Comparison of ENCODE assay signal across 8 mouse cellular contexts in the genomic region with DNA sequence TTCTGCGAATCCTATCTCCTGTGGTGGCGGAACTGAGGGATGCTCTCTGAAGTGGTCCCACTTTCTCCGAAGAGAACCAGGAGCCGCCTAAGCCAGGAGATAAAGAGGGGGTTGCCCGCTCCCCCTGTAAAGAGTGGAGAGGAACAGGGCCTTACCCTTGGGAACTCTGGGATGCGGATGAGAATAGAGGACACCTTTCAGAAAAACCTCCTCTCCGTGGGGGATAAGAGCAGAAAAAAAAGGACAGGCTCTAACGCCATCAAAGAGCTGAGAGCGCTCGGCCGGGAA. TPM values are rescaled to one million over a fixed set of nuclear protein-coding genes. Genes with fewer than 3 reads are reported as not detected.
DNase-seq lines count a peak whose midpoint lies in the region; ATAC-seq and TF ChIP-seq lines count a peak whose summit lies in the region.
"Had no signal": no experiment of that assay in that cellular context is flagged by ENCODE, and none has a peak within 500 bp of the region (broad histone marks: within the 10 kb centered on the region; RNA-seq: fewer than 3 reads in every experiment).

No protein-coding gene starts in this region.

- H3K27me3 ChIP-seq in lung, embryonic 14.5 days (ENCODE audit: insufficient read depth, low read length), result peaks cover 49% of the 10 kb centered on the region
- peaks cover 21% of the 10 kb centered on the region; the same call in 1 of the 2 replicates for H3K27me3 ChIP-seq in forebrain, embryonic 15.5 days
- peaks cover 78% of the 10 kb centered on the region for H3K27me3 ChIP-seq in limb, embryonic 15.5 days
- peaks cover 56% of the 10 kb centered on the region for H3K27me3 ChIP-seq in stomach, embryonic 15.5 days (replicated peaks)

- no peak for ATAC-seq in lung, embryonic 14.5 days (ENCODE audit: insufficient read depth)
- ATAC-seq in forebrain, embryonic 15.5 days (replicated peaks), result peak; percentile 33; the same call in 1 of the 2 replicates
- ATAC-seq in limb, embryonic 15.5 days (ENCODE audit: insufficient number of reproducible peaks, low FRiP score, low TSS enrichment, low read depth), result no peak
- ATAC-seq in stomach, embryonic 15.5 days (ENCODE audit: insufficient read depth, low FRiP score, low read depth), result no peak

- H3K36me3 ChIP-seq in lung, embryonic 14.5 days (ENCODE audit: insufficient read depth), result no peaks in the 10 kb centered on the region
- no peaks in the 10 kb centered on the region for H3K36me3 ChIP-seq in forebrain, embryonic 15.5 days
- H3K36me3 ChIP-seq in limb, embryonic 15.5 days, result no peaks in the 10 kb centered on the region
- no peaks in the 10 kb centered on the region for H3K36me3 ChIP-seq in stomach, embryonic 15.5 days

- H3K4me2 ChIP-seq in lung, embryonic 14.5 days, result peak overlapping the region; percentile 79
- peak overlapping the region; percentile 80 for H3K4me2 ChIP-seq in forebrain, embryonic 15.5 days (replicated peaks)
- peak overlapping the region; percentile 96 for H3K4me2 ChIP-seq in limb, embryonic 15.5 days
- H3K4me2 ChIP-seq in stomach, embryonic 15.5 days, result peak overlapping the region; percentile 92

- WGBS in lung, embryonic 14.5 days, result 1% methylated on average over 11 of the region's 11 CpGs
- WGBS in lung, adult 2 months, result 4% methylated on average over 11 of the region's 11 CpGs
- WGBS in forebrain, embryonic 15.5 days, result under 1% methylated on average over 11 of the region's 11 CpGs
- WGBS in limb, embryonic 15.5 days, result 2% methylated on average over 11 of the region's 11 CpGs
- 2% methylated on average over 11 of the region's 11 CpGs for WGBS in stomach, embryonic 15.5 days

- TF ChIP-seq CTCF in lung, embryonic 14.5 days (IDR thresholded peaks at IDR 0.05; ENCODE audit: low read depth), result no peak
- TF ChIP-seq CTCF in lung, adult 2 months (IDR thresholded peaks at IDR 0.05; ENCODE audit: insufficient read depth, low read length), result no peak

- H3K4me1 ChIP-seq in lung, embryonic 14.5 days (ENCODE audit: insufficient read depth), result peaks cover 4% of the 10 kb centered on the region; the same call in 1 of the 2 replicates
- H3K4me1 ChIP-seq in lung, adult 2 months (ENCODE audit: control insufficient read depth, insufficient read depth, low read length), result peaks cover 3% of the 10 kb centered on the region; the same call in 1 of the 2 replicates
- H3K4me1 ChIP-seq in forebrain, embryonic 15.5 days, result peaks cover 27% of the 10 kb centered on the region
- peaks cover 24% of the 10 kb centered on the region for H3K4me1 ChIP-seq in limb, embryonic 15.5 days
- H3K4me1 ChIP-seq in stomach, embryonic 15.5 days, result peaks cover 19% of the 10 kb centered on the region

- no peak for DNase-seq in lung, embryonic 14.5 days
- no peak for DNase-seq in lung, adult 2 months
- DNase-seq in urinary bladder, postnatal 10 days (ENCODE audit: low spot score), result no peak
- no peak for DNase-seq in right cerebral cortex, postnatal 25 days
- DNase-seq: heart, adult 11 months had no signal

- H3K9ac ChIP-seq in lung, embryonic 14.5 days, result no peak overlapping the region
- H3K9ac ChIP-seq in forebrain, embryonic 15.5 days (replicated peaks), result peak overlapping the region; percentile 69
- no peak overlapping the region for H3K9ac ChIP-seq in limb, embryonic 15.5 days
- no peak overlapping the region for H3K9ac ChIP-seq in stomach, embryonic 15.5 days

- peak overlapping the region; percentile 46 for H3K4me3 ChIP-seq in lung, embryonic 14.5 days (ENCODE audit: low read depth, low read length)
- no peak overlapping the region for H3K4me3 ChIP-seq in lung, adult 2 months (replicated peaks; ENCODE audit: extremely low read depth, low read depth, low read length)
- H3K4me3 ChIP-seq in forebrain, embryonic 15.5 days, result peak overlapping the region; percentile 56
- peak overlapping the region; percentile 51 for H3K4me3 ChIP-seq in limb, embryonic 15.5 days
- peak overlapping the region; percentile 40 for H3K4me3 ChIP-seq in stomach, embryonic 15.5 days (replicated peaks)

- TF ChIP-seq POLR2A in lung, adult 2 months (IDR thresholded peaks at IDR 0.05; ENCODE audit: borderline replicate concordance, extremely low read depth, low read depth, low read length), result no peak

- no peaks in the 10 kb centered on the region for H3K9me3 ChIP-seq in lung, embryonic 14.5 days (ENCODE audit: low read depth, low read length)
- no peaks in the 10 kb centered on the region for H3K9me3 ChIP-seq in forebrain, embryonic 15.5 days
- H3K9me3 ChIP-seq in limb, embryonic 15.5 days, result no peaks in the 10 kb centered on the region
- H3K9me3 ChIP-seq in stomach, embryonic 15.5 days, result no peaks in the 10 kb centered on the region

- no peak overlapping the region for H3K27ac ChIP-seq in lung, embryonic 14.5 days (ENCODE audit: low read depth)
- H3K27ac ChIP-seq in forebrain, embryonic 15.5 days (replicated peaks), result peak overlapping the region; percentile 93
- no peak overlapping the region for H3K27ac ChIP-seq in limb, embryonic 15.5 days
- no peak overlapping the region for H3K27ac ChIP-seq in stomach, embryonic 15.5 days

RNA-seq across cellular contexts. Expression of gene Ina, which starts 0.4 kb away (rescaled TPM):
- polyA plus RNA-seq in lung, embryonic 14.5 days (2014; fragmentation: Nextera tagmentation; extraction: Ambion mirVana), result 0.37 and 0.58 TPM in 2 replicates
- 0.04 TPM in 1 of 2 replicates, not detected in the other for polyA plus RNA-seq in lung, adult 2 months (2012; rRNA removed)
- 333 TPM in 2 replicates for polyA plus RNA-seq in forebrain, embryonic 15.5 days (2015; fragmentation: Nextera tagmentation; extraction: Ambion mirVana)
- 0.56 and 0.68 TPM in 2 replicates for polyA plus RNA-seq in limb, embryonic 15.5 days (2015; fragmentation: Nextera tagmentation; extraction: Ambion mirVana)
- 11.9 and 13.7 TPM in 2 replicates for polyA plus RNA-seq in stomach, embryonic 15.5 days (2015; fragmentation: Nextera tagmentation; extraction: Ambion mirVana)

RNA-seq across cellular contexts. Expression of gene Nt5c2, which starts 0.8 kb away (rescaled TPM):
- 69.5 and 81.2 TPM in 2 replicates for polyA plus RNA-seq in lung, embryonic 14.5 days (2014; fragmentation: Nextera tagmentation; extraction: Ambion mirVana)
- 11.1 and 17.5 TPM in 2 replicates for polyA plus RNA-seq in lung, adult 2 months (2012; rRNA removed)
- polyA plus RNA-seq in forebrain, embryonic 15.5 days (2015; fragmentation: Nextera tagmentation; extraction: Ambion mirVana), result 73.2 and 78.2 TPM in 2 replicates
- 70.4 and 71.5 TPM in 2 replicates for polyA plus RNA-seq in limb, embryonic 15.5 days (2015; fragmentation: Nextera tagmentation; extraction: Ambion mirVana)
- 69.4 and 76.6 TPM in 2 replicates for polyA plus RNA-seq in stomach, embryonic 15.5 days (2015; fragmentation: Nextera tagmentation; extraction: Ambion mirVana)

RNA-seq across cellular contexts. Expression of gene Pcgf6, which starts 36.6 kb away (rescaled TPM):
- 22.8 and 26.7 TPM in 2 replicates for polyA plus RNA-seq in lung, embryonic 14.5 days (2014; fragmentation: Nextera tagmentation; extraction: Ambion mirVana)
- polyA plus RNA-seq in lung, adult 2 months (2012; rRNA removed), result 3.9 and 4.7 TPM in 2 replicates
- 27.4 and 29.8 TPM in 2 replicates for polyA plus RNA-seq in forebrain, embryonic 15.5 days (2015; fragmentation: Nextera tagmentation; extraction: Ambion mirVana)
- polyA plus RNA-seq in limb, embryonic 15.5 days (2015; fragmentation: Nextera tagmentation; extraction: Ambion mirVana), result 11.0 and 14.0 TPM in 2 replicates
- polyA plus RNA-seq in stomach, embryonic 15.5 days (2015; fragmentation: Nextera tagmentation; extraction: Ambion mirVana), result 16.6 and 18.7 TPM in 2 replicates

RNA-seq across cellular contexts. Expression of gene Taf5, which starts 53.4 kb away (rescaled TPM):
- 9.5 and 9.7 TPM in 2 replicates for polyA plus RNA-seq in lung, embryonic 14.5 days (2014; fragmentation: Nextera tagmentation; extraction: Ambion mirVana)
- polyA plus RNA-seq in lung, adult 2 months (2012; rRNA removed), result 2.1 and 2.3 TPM in 2 replicates
- 6.9 and 7.8 TPM in 2 replicates for polyA plus RNA-seq in forebrain, embryonic 15.5 days (2015; fragmentation: Nextera tagmentation; extraction: Ambion mirVana)
- 3.3 and 4.6 TPM in 2 replicates for polyA plus RNA-seq in limb, embryonic 15.5 days (2015; fragmentation: Nextera tagmentation; extraction: Ambion mirVana)
- 4.5 and 5.1 TPM in 2 replicates for polyA plus RNA-seq in stomach, embryonic 15.5 days (2015; fragmentation: Nextera tagmentation; extraction: Ambion mirVana)

Comparison
In these comparisons a context has a peak if more than half of its experiments do, and no peak if none do; other contexts are left out.
1. RNA of gene Ina, which starts 0.4 kb away (polyA plus RNA-seq): 333 TPM in forebrain, embryonic 15.5 days; 11.9 to 13.7 TPM in stomach, embryonic 15.5 days, 0.56 to 0.68 TPM in limb, embryonic 15.5 days, 0.37 to 0.58 TPM in lung, embryonic 14.5 days and 0.04 TPM in lung, adult 2 months; every median in the first group is over 10 times any median in the second.
2. Peak in every context shown above with its lines, with median percentiles within 50 percentile points of each other: H3K4me2 ChIP-seq.